Mouse (Mus musculus) kidney, embryonic 15.5 days (tissue): ENCODE results near the gene Treml4. TPM values are rescaled to one million over a fixed set of nuclear protein-coding genes. Genes with fewer than 3 reads are reported as not detected.

Experiments
- ATAC-seq: fragments of 200-750 bp; cut with Nextera tagmentation; replicated peaks from 2 replicates; pipeline ENCODE4 v1.8.0; 2017; ENCODE audit warnings: moderate TSS enrichment; ENCODE audit not compliant: low FRiP score
- H3K27ac ChIP-seq: fragments of 300-500 bp; sonication (generic); 2 replicates; pipeline ENCODE4 v1.5.1; 2015; ENCODE audit warnings: mild to moderate bottlenecking, inconsistent platforms
- H3K27me3 ChIP-seq: fragments of 300-500 bp; sonication (generic); 2 replicates; pipeline ENCODE4 v1.6.1; 2015; ENCODE audit warnings: inconsistent platforms
- H3K36me3 ChIP-seq: fragments of 300-500 bp; sonication (generic); 2 replicates; pipeline ENCODE4 v1.6.1; 2015; ENCODE audit warnings: inconsistent platforms
- H3K4me1 ChIP-seq: fragments of 300-500 bp; sonication (generic); 2 replicates; pipeline ENCODE4 v1.6.1; 2015; ENCODE audit warnings: inconsistent platforms
- H3K4me2 ChIP-seq: fragments of 300-500 bp; sonication (generic); 2 replicates; pipeline ENCODE4 v1.6.1; 2015; ENCODE audit warnings: moderate library complexity, mild to moderate bottlenecking, inconsistent platforms
- H3K4me3 ChIP-seq: fragments of 300-500 bp; sonication (generic); replicated peaks from 2 replicates; pipeline ENCODE4 v1.5.1; 2015; ENCODE audit warnings: mild to moderate bottlenecking, inconsistent platforms
- H3K9ac ChIP-seq: fragments of 300-500 bp; sonication (generic); 2 replicates; pipeline ENCODE4 v1.6.1; 2015; ENCODE audit warnings: mild to moderate bottlenecking, inconsistent platforms
- H3K9me3 ChIP-seq: fragments of 300-500 bp; sonication (generic); replicated peaks from 2 replicates; pipeline ENCODE4 v1.6.1; 2016; ENCODE audit warnings: inconsistent platforms
- WGBS: fragments of 180-500 bp; shearing (Covaris S2); methylation state at CpG from one replicate; pipeline ENCODE4 v1.1.7; 2015; ENCODE audit warnings: mixed read lengths; 5-methylcytosine and 5-hydroxymethylcytosine counted together
- polyA plus RNA-seq: library from polyadenylated mRNA; unstranded; fragments of >200 nt; fragmentation: Nextera tagmentation; extraction: Ambion mirVana; gene quantifications from 2 replicates; pipeline ENCODE4 v1.2.1, GENCODE M21; 2015

Treml4 gene
- polyA plus RNA-seq, 1 experiment from 2014 or later: 0.60 TPM

GRCm38 (mm10) chr17:48275736-48276135 lies 11.6 kb downstream of the Treml4 start:
- WGBS: 65% methylated on average over 7 of the region's 7 CpGs
- ATAC-seq: no peak
- Histone ChIP-seq H3K27ac (no peak overlapping the region), H3K4me3 (no peak overlapping the region), H3K36me3 (no peaks in the 10 kb centered on the region), H3K9me3 (no peaks in the 10 kb centered on the region), H3K27me3 (no peaks in the 10 kb centered on the region), H3K4me2 (no peak overlapping the region), H3K9ac (no peak overlapping the region), H3K4me1 (0 out of 2 replicates have a peak, but pooled peaks cover under 1% of the 10 kb centered on the region)

GRCm38 (mm10) chr17:48278381-48278780 lies 14.3 kb downstream of the Treml4 start:
- no peak overlapping the region for H3K27ac ChIP-seq
- H3K4me2 ChIP-seq: no peak overlapping the region
- H3K9ac ChIP-seq: no peak overlapping the region
- ATAC-seq: no peak
- H3K4me1 ChIP-seq: peaks cover 15% of the 10 kb centered on the region
- H3K27me3 ChIP-seq: no peaks in the 10 kb centered on the region
- no peaks in the 10 kb centered on the region for H3K36me3 ChIP-seq
- no peak overlapping the region for H3K4me3 ChIP-seq
- no peaks in the 10 kb centered on the region for H3K9me3 ChIP-seq

- Histone ChIP-seq H3K9me3 (no peaks in the 10 kb centered on the region), H3K36me3 (no peaks in the 10 kb centered on the region), H3K4me1 (peaks cover 15% of the 10 kb centered on the region), H3K9ac (no peak overlapping the region), H3K27ac (no peak overlapping the region), H3K4me2 (no peak overlapping the region), H3K27me3 (no peaks in the 10 kb centered on the region), H3K4me3 (no peak overlapping the region)
- no peak for ATAC-seq
- 78% methylated on average over 4 of the region's 4 CpGs for WGBS
Observed at GRCm38 (mm10) chr17:48279002-48279401, 14.9 kb downstream of the Treml4 start.

GRCm38 (mm10) chr17:48280943-48281738 lies 17.0 kb downstream of the Treml4 start:
- Histone ChIP-seq H3K9me3 (no peaks in the 10 kb centered on the region), H3K27ac (peak overlapping the region; percentile 70), H3K36me3 (no peaks in the 10 kb centered on the region)

GRCm38 (mm10) chr17:48281739-48282085 lies 17.6 kb downstream of the Treml4 start:
- Histone ChIP-seq H3K4me1 (peaks cover 15% of the 10 kb centered on the region), H3K9ac (no peak overlapping the region), H3K4me2 (peak overlapping the region; percentile 55), H3K36me3 (no peaks in the 10 kb centered on the region), H3K4me3 (peak overlapping the region; percentile 32), H3K9me3 (no peaks in the 10 kb centered on the region), H3K27me3 (no peaks in the 10 kb centered on the region), H3K27ac (peak overlapping the region; percentile 70)
- no peak for ATAC-seq
- WGBS: 5% methylated on average over 3 of the region's 3 CpGs

More at GRCm38 (mm10) chr17:48280943-48281738, 17.0 kb downstream of the Treml4 start:
- Histone ChIP-seq H3K9ac (no peak overlapping the region), H3K4me3 (peak overlapping the region; percentile 32), H3K4me2 (peak overlapping the region; percentile 55), H3K27me3 (no peaks in the 10 kb centered on the region), H3K4me1 (peaks cover 15% of the 10 kb centered on the region)
- peak; percentile 70; the same call in 1 of the 2 replicates for ATAC-seq
- WGBS: 37% methylated on average over 18 of the region's 18 CpGs

GRCm38 (mm10) chr17:48286765-48287164 lies 22.7 kb downstream of the Treml4 start:
- Histone ChIP-seq H3K36me3 (no peaks in the 10 kb centered on the region), H3K27ac (no peak overlapping the region), H3K4me2 (no peak overlapping the region), H3K27me3 (no peaks in the 10 kb centered on the region), H3K9ac (no peak overlapping the region), H3K4me3 (no peak overlapping the region), H3K4me1 (peaks cover 5% of the 10 kb centered on the region; the same call in 1 of the 2 replicates), H3K9me3 (no peaks in the 10 kb centered on the region)
- no peak for ATAC-seq
- 24% methylated on average over 1 of the region's 1 CpGs for WGBS

GRCm38 (mm10) chr17:48287276-48287675 lies 23.2 kb downstream of the Treml4 start:
- no peaks in the 10 kb centered on the region for H3K27me3 ChIP-seq

GRCm38 (mm10) chr17:48293500-48294194 lies 29.6 kb downstream of the Treml4 start:
- Histone ChIP-seq H3K4me3 (no peak overlapping the region), H3K9ac (no peak overlapping the region), H3K4me2 (no peak overlapping the region), H3K36me3 (no peaks in the 10 kb centered on the region), H3K9me3 (no peaks in the 10 kb centered on the region), H3K27ac (no peak overlapping the region), H3K4me1 (no peaks in the 10 kb centered on the region), H3K27me3 (no peaks in the 10 kb centered on the region)
- 82% methylated on average over 5 of the region's 5 CpGs for WGBS
- ATAC-seq: no peak

More at GRCm38 (mm10) chr17:48287276-48287675, 23.2 kb downstream of the Treml4 start:
- H3K36me3 ChIP-seq: no peaks in the 10 kb centered on the region
- no peak for ATAC-seq
- H3K4me1 ChIP-seq: 0 out of 2 replicates have a peak, but pooled peaks cover 3% of the 10 kb centered on the region
- no peak overlapping the region for H3K9ac ChIP-seq
- H3K27ac ChIP-seq: no peak overlapping the region
- H3K9me3 ChIP-seq: no peaks in the 10 kb centered on the region
- WGBS: 71% methylated on average over 2 of the region's 2 CpGs
- no peak overlapping the region for H3K4me2 ChIP-seq
- H3K4me3 ChIP-seq: no peak overlapping the region

GRCm38 (mm10) chr17:48299203-48299602 lies 35.1 kb downstream of the Treml4 start, which contains the start of gene Treml2:
TSS of gene Treml2 (plus strand) at chr17:48299498.
- Histone ChIP-seq H3K4me3 (no peak within 1 kb of the TSS), H3K9me3 (no peaks in the 10 kb centered on the region), H3K4me2 (no peak within 1 kb of the TSS), H3K9ac (no peak within 1 kb of the TSS), H3K27me3 (no peaks in the 10 kb centered on the region), H3K4me1 (no peaks in the 10 kb centered on the region), H3K36me3 (no peaks in the 10 kb centered on the region), H3K27ac (no peak within 1 kb of the TSS)
- WGBS: 17% methylated on average over 3 of the region's 4 CpGs
- ATAC-seq: no peak; the same call in 1 of the 2 replicates

GRCm38 (mm10) chr17:48299756-48300155 lies 35.7 kb downstream of the Treml4 start:
- Histone ChIP-seq H3K36me3 (no peaks in the 10 kb centered on the region), H3K4me2 (no peak overlapping the region), H3K27ac (no peak overlapping the region), H3K27me3 (no peaks in the 10 kb centered on the region), H3K4me3 (no peak overlapping the region), H3K9me3 (no peaks in the 10 kb centered on the region), H3K4me1 (no peaks in the 10 kb centered on the region), H3K9ac (no peak overlapping the region)
- 70% methylated on average over 4 of the region's 7 CpGs for WGBS
- no peak for ATAC-seq

GRCm38 (mm10) chr17:48300199-48300598 lies 36.1 kb downstream of the Treml4 start:
- Histone ChIP-seq H3K4me1 (no peaks in the 10 kb centered on the region), H3K36me3 (no peaks in the 10 kb centered on the region), H3K27me3 (no peaks in the 10 kb centered on the region), H3K27ac (no peak overlapping the region), H3K4me2 (no peak overlapping the region), H3K9ac (no peak overlapping the region), H3K4me3 (no peak overlapping the region), H3K9me3 (no peaks in the 10 kb centered on the region)
- WGBS: 71% methylated on average over 7 of the region's 7 CpGs
- no peak for ATAC-seq

- H3K27ac ChIP-seq: no peak overlapping the region
- H3K9me3 ChIP-seq: no peaks in the 10 kb centered on the region
- no peak overlapping the region for H3K9ac ChIP-seq
- H3K36me3 ChIP-seq: no peaks in the 10 kb centered on the region
- no peaks in the 10 kb centered on the region for H3K4me1 ChIP-seq
- 77% methylated on average over 9 of the region's 9 CpGs for WGBS
- H3K4me2 ChIP-seq: no peak overlapping the region
- H3K4me3 ChIP-seq: no peak overlapping the region
- ATAC-seq: no peak
- no peaks in the 10 kb centered on the region for H3K27me3 ChIP-seq
Observed at GRCm38 (mm10) chr17:48300861-48301260, 36.8 kb downstream of the Treml4 start.
